Mouse (Mus musculus) left cerebral cortex, postnatal 4 days (tissue): ENCODE measurements at regions not wholly inside any gene's neighbourhood (a gene's known extent, or its start where the extent isn't known, plus 50 kb on each side); places are given as distances from the start of the nearest gene placed in this dataset.
"Not testable (repeated sequence)": the region's sequence is repeated elsewhere in the genome, so short reads cannot be mapped to it uniquely, and the experiment has no call there.

ENCODE experiments used
- DNase-seq: peaks from one replicate; pipeline ENCODE4 v3.0.0-alpha.2; 2022
- intact Hi-C: fragments of 180-260 bp; cut with DNase I; formaldehyde crosslinking; loops from one replicate; pipeline ENCODE4 v1.15.1; 2025

DNA sequence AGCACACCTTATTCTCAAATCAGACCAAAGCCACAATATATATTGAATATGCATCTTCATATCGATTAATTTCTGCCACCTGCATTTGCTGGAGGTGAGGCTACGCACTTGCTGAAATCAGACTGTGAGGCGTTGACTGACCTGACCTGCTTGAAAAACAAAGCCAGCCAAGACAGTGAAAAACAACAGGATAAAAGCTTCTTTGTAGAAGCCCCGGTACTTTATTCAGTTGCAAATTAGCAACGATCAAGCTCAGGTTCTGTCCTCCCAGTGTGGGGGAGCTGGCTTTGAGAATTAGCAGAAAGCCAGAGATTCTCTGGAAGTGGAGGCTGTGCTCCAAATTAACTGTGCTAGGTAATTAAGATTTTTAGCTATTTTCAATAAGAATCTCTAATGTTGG is 100.6 kb downstream of the Vmn2r79 start:
- no peak for DNase-seq
- intact Hi-C loops, result no loop called here

DNA sequence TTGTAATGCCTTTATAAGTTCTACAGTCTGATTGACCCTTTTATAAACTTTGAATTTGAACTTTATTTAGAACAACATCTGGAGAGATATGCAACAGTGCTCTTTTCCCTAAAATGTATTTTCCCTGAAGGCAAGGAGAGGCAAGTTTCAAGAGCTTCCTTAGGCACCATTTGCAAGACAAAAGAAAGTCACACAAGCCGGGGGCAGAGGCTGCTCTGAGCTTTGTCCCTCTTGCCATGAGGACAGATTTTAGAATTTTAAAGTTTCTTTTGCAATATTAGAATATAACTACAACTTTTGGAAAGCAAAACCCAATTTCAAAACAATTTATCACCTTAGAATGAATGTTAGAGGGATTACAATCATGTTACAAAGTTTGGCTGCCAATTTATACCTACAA is 103.7 kb downstream of the Vmn2r79 start:
- DNase-seq, intact Hi-C loops: not testable (repeated sequence)

DNA sequence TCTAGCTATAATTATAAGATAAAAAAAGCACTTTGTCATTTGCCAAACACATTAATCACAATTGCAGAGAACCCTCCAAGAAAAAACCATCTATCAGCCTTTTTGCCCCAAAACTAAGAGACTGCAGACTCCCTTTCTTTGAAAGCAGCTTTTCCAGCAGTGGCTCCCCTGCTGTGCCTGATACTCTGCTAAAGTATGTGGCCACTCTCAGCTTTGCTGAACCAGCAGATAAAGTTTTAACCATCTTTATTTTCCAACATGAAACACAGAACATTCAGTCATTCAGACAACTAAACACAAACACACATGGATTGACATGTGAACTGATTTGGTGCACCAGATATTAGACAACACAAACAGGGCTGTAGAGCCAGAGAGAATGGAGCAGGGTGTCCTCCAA is 104.5 kb downstream of the Vmn2r79 start:
- intact Hi-C loops, DNase-seq: not testable (repeated sequence)

DNA sequence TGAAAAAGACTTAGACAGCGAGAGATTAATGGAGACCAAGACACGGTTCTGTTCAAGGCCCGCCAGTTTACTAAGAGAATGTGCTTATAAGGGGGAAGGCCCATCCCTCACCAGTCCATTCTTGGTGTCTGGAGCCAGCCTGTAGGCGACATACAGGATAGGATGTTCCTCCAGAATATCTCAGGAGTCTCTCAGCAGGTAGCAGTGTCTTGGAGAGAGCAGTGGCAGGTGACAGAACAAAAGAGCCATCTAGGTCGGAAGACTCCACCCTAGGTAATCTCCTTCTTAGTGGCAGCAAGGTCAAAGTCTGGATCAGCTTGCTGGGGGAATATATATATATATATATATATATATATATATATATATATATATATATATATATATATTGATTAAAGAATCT is 105.4 kb downstream of the Vmn2r79 start:
- intact Hi-C loops, result not testable (repeated sequence)

DNA sequence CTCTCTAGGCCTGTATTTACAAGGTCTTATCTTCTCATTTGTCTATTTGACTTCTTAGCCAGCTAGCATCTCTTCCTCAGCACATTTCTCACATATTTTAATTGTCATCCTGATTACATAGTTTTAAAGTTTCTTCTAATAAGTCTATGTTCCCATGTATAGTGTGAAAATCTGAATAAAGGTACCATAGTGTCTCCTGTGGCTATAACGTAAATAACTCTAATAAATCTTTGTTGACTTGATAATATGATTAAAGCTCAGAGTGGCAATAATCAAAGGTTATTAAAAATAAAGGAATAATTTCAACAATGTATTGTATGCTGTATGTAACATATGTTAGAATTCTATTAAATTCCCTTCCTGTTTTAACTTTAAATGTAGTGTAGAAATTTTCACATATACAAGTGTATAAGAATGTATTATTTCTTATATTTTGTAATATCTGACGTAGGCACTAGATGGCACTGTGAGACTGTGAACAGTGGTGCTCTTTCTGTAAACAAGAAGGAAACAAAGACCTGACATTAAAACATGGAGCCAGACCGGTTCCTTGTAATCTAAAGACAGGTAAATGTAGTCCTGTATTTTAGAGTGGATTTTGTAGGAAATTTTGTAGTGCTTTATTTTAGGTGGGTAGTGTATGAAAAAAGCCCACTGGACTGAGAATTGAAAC is 114.5 kb downstream of the Vmn2r79 start:
- intact Hi-C loops, result loop anchor here (2.0 to 10.0 kb wide), 3 partner anchors 167 to 1434 kb away; no protein-coding TSS in a partner anchor
- no peak for DNase-seq

More for the DNA sequence above, 105.4 kb downstream of the Vmn2r79 start:
- DNase-seq, result not testable (repeated sequence)

DNA sequence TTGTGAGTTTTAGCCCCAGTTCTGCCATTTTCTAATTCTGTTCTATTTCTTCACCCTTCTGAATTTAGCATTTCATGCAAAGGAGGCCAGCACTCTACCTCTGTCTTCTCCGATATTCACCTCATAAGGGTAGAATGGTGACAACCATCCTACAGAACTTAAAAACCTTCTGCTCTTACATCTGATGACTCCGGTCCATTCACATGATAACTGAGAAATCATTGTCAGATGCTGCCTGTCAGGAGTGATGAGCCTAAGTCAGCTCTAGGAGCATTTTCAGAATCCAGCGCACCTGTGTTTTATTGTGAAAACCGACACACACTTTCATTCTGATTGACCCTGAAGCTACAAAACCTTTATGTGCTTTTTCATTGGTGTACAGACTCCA is 115.1 kb downstream of the Vmn2r79 start:
- intact Hi-C loops, result loop anchor here (2.0 to 10.0 kb wide), 3 partner anchors 166 to 1434 kb away; no protein-coding TSS in a partner anchor

DNA sequence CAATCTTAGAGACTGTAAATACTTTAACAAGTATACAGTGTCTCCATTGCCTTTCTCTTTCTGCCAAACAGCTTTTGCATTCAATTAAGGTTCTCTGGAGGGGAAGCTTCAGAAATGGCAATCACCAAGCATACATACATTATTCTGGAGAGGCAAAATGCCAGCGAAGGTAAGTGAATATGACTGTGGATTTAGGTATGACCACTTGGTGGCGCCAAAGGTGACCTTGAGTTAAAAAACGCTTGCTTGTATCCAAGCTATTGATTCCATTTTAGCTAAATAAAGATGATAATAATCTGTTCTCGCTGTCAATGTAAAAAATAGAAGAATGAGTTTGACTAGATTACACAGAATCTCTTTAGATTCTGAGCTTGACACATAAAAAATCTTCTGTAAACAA is 117.7 kb downstream of the Vmn2r79 start:
- DNase-seq, result peak; percentile 45
- intact Hi-C loops, result loop anchor here (5.0 to 10.0 kb wide), 2 partner anchors 164 to 1431 kb away; no protein-coding TSS in a partner anchor

More for the DNA sequence above, 115.1 kb downstream of the Vmn2r79 start:
- no peak for DNase-seq

DNA sequence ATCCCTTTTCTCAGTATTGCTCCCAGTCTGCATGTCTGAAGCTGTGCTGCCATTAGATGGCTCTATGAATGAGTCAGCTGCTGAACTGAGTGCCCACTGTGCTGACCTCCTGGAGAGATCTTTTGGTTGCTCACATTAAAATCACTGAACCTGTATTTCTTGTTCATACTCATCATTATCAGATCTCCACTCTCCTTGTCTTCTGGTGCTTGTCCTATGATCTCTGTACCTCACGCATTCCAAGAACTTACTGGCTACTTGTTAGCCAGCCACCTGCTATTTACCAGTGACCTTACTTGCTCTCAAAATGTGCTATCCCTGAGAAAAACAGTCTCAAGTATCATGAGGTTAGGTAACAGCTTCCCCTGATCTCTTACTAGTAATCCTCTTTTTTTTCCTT is 123.4 kb upstream of the Nox4 start:
- no peak for DNase-seq
- intact Hi-C loops, result no loop called here

DNA sequence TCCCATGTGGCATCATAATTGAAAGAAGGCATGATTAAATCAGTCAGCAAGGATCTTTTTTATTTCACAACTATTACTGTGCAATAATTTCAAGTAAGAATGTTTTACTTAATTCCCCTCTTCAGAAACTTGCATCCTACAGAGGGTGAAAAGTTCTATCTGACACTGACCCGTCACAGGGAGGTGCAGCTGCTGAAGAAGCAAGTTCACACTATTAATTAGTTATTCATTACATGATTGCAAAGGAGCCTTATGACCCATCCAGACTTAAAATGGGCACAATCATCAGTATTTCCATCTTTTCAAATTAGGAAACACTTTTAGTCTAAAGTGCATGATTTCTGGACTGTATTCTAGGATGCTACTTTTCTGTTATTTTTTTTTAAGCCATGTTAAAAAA is 100.0 kb upstream of the Nox4 start:
- intact Hi-C loops, result no loop called here

DNA sequence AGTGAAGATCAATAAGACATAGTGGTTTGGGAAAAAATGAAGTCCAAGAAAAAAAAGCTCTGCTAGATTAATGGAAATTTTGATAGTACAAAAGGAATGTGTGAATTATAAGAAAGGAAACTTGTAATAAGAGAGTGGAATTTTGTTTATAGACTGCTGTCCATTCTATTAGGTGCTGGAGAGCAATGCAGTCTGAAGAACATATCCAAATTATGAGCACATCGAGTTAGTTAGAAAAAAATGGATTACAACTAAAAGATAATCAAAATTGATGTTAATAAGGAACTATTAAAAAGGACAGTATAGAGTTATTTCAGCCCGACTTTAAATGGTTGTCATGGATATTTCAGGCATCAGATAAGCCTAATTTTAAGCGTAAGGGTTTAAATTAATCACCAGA is 98.2 kb upstream of the Nox4 start:
- DNase-seq, result no peak

More for the DNA sequence above, 100.0 kb upstream of the Nox4 start:
- no peak for DNase-seq

DNA sequence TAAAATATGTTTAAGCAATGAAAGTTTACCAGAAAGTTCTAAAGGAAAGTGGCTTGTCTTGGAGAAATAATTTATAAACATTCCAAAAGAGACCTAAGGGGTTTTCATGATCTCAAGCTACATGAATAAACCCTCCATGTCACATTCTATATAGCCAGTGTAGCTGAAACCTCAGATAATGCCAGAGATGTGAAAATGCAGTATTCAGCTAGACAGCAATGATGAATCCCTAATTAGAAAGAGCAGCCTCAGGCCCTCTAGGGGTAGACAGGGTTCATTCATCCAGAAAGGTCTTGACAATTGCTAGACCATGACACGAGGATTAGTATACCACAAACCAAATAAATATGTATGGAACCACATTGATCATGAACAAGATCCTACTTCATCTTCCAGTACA is 97.2 kb upstream of the Nox4 start:
- intact Hi-C loops, result no loop called here
- DNase-seq, result no peak

More for the DNA sequence above, 98.2 kb upstream of the Nox4 start:
- intact Hi-C loops, result no loop called here

DNA sequence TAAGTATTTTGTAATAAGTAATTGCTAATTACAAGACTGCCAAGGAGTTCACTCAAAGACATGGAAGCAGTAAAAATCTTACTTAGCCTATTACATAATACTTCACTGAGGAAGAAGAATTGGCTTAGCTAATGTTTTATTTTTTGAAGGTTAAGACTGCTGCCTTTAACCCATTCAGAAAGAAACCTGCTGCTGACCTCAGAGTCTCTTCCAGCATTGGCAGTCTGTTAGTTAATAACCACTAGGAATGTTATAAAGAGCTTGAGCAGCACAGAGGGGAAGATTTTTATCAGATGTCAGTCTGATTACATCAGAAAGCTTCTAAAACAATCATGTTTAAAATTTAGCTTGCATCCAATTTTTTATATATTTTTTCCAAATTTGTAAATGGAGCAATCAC is 94.9 kb upstream of the Nox4 start:
- no peak for DNase-seq
- intact Hi-C loops, result no loop called here

DNA sequence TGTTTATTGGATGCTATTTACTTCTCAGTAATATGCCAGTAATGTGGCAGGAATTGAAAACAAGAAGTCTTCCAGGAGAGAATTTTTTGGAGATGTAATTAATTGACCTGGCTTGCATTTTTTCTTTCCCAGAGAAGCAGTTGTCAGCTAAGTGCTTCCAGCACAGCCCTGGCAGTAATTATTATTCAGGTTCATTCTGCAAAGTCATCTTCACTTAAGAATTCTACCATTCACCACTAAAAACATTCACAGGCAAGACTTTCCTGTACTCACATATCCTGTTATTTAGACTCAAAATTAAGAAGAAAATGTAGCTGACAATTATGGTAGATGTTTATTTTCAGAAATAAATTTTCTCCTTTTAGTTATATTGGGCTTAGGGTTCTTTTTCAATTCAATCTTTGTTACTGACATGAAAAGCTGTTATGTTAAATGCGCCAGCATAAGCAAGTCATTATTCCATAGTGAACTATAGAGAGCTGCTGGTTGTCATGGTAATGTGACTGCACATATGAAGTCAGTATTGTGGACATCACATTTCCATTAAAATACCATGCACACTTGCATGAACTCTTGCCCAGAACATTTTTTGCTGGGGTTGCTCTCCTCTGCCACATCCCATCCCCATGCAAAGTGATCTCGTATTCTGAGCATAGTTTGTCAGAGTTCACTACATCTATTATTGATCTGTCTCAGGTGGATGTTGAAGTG is 59.3 kb upstream of the Nox4 start:
- no peak for DNase-seq
- intact Hi-C loops, result no loop called here

DNA sequence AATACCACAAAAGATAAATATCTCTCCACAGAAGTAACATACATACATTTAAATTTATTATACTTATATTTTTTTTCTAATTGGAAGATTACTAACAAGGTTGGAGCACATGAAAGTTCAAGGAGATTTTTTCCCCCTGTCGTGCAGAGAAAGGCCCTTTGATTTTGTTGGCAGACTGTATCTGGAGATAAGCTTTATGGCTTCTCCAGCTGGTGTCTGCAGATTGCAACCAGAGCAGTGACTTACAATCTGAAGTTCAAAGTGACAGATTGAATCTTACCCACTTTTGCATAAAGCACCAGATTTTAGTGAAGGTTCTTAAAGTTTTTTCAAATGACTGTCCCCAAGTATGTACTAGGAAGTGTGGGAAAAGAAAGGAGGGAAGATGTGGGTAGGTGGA is 50.2 kb upstream of the Nox4 start:
- DNase-seq, result no peak
- intact Hi-C loops, result no loop called here
